Mouse (Mus musculus): ENCODE measurements at regions not wholly inside any gene's neighbourhood (a gene's known extent, or its start where the extent isn't known, plus 50 kb on each side); places are given as distances from the start of the nearest gene placed in this dataset.

DNA sequence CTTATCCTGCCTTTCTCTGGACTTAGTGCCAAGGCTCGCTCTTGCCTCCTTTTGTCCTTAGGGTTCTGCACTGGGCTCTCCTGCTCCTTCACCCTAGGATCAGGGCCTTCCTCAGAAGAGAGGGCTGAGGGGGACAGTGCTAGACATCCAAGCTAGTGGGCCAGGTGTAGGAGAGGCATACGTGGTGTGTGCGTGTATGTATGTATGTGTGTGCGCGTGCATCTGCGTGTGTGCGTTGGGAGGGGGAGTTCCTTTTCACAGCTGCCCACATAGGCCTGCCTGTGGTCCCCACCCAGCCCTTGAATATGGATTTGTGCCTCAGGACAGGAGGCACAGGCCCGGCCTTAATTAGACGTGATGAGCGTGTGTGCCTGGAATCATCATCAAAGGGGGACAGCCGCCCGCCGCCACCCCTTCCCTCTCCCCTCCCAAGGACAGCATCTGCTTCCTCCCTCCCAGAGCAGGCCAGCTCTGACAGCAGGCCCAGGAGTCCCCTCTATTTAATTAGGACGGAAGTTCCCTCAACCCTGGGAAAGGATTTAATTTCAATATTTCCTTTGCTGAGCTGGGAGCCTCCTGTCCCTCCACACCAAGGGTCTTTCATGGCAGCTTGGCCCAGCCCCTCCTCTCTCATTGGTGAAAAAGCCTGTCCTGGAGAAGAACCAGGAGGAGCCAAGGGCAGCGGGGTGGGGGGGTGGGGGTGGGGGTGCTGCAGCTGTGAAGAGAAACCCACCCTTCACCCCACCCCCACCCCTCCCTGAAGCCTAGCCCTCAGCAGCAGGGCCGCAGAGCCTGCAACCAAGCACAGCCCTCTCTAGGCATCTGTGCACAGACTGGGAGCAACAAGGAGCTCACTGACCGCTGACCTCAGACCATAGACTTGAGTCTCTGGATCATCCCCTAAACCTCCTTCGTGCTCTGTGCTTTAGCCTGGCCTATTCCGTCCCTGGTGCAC is 155.8 kb upstream of the A530016L24Rik start:
- no peak for DNase-seq (ENCODE audit: extremely low read depth, insufficient read length, low spot score)

GRCm38 (mm10) chr12:112334106-112334855 is 155.0 kb upstream of the A530016L24Rik start:
- DNase-seq (ENCODE audit: extremely low read depth, insufficient read length, low spot score), result no peak

DNA sequence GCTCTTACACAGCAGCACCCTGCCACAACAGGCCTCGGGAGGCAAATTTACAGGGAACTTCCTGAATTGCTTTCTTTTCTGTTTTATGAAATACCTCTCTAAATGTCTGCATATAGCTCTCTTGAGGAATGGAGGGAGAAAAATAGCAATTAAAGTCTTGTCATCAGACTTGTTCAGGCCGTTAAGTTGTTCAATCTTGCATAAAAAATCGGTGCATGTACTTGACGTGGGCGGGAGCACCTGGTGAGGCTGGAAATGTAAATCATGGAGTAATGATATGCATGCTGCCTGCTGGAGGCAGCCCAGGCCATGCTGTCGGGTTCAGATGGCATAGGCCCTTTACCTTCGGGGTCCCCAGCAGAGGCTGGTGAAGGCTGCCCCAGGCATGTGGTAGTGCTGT is 153.6 kb upstream of the A530016L24Rik start:
- no peak for DNase-seq (ENCODE audit: extremely low read depth, insufficient read length, low spot score)

- DNase-seq (ENCODE audit: extremely low read depth, insufficient read length, low spot score), result no peak
These were observed 152.5 kb upstream of the A530016L24Rik start for GRCm38 (mm10) chr12:112336691-112337295.

DNA sequence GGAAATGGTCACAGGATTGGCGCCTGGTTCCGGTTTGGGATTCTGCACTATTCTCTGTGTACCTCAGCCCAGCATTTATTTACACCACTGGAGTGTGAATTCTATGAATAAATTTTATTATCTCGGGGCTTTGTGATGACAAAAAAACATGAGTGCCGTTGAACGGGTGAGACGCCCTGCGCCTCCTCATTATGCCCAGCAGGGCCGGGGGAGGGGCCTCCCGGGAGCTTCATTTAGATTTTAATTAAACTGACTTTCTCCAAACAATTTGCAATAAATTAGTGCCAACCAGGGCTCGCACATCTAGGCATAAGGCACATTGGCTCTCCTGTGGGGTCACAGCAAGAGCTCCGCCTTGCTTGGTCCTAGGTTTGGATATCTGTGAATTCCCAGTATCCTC is 151.8 kb upstream of the A530016L24Rik start:
- no peak for DNase-seq (ENCODE audit: extremely low read depth, insufficient read length, low spot score)

- DNase-seq (ENCODE audit: extremely low read depth, insufficient read length, low spot score), result no peak
These were observed 150.3 kb upstream of the A530016L24Rik start for GRCm38 (mm10) chr12:112338976-112339375.

- peak; percentile 65 for DNase-seq (ENCODE audit: extremely low read depth, insufficient read length, low spot score)
These were observed 149.6 kb upstream of the A530016L24Rik start for GRCm38 (mm10) chr12:112339481-112340179.

- DNase-seq (ENCODE audit: extremely low read depth, insufficient read length, low spot score), result no peak
These were observed 149.0 kb upstream of the A530016L24Rik start for GRCm38 (mm10) chr12:112340248-112340647.

GRCm38 (mm10) chr12:112341726-112342469 is 147.3 kb upstream of the A530016L24Rik start:
- no peak for DNase-seq (ENCODE audit: extremely low read depth, insufficient read length, low spot score)

- no peak for DNase-seq (ENCODE audit: extremely low read depth, insufficient read length, low spot score)
These were observed 146.2 kb upstream of the A530016L24Rik start for GRCm38 (mm10) chr12:112343064-112343463.

DNA sequence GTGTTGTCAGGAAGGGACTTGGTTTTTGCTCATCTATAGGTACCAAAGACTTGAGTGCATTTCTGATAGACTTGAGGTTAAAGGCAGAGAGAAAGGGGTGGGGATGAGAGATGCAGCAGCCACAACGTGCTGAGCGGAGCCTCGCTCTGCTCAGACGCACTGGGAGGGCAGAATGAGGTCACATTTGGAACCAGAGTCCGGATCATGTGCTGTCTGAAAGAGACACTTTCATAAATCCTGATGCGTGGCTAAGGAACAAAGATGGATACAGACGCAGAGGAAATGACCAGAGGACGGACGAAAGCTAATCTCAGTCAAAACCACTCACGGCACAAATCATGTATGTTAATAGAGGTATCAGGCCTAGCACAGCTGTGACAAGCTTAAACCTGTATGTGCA is 145.0 kb upstream of the A530016L24Rik start:
- DNase-seq (ENCODE audit: extremely low read depth, insufficient read length, low spot score), result no peak

DNA sequence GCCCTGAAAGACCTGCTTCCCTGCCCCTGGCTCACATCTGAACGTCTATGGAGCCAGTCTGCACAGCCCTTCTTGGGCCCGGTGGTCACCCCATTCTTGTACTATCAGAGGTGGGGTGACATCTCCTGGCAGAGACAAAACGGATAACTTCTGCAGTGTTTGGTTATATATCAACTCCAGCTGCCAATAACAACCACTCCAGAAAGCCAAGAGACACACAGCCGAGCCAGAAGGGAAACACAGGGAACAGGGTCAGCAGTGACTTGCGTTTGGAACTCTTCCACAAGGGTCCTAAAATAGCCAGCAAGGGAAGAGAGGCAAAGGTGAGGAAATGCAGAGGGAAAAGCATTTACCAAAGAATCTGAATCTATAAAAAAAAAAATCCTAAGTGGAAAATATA is 143.5 kb upstream of the A530016L24Rik start:
- DNase-seq (ENCODE audit: extremely low read depth, insufficient read length, low spot score), result no peak

- DNase-seq (ENCODE audit: extremely low read depth, insufficient read length, low spot score), result no peak
These were observed 141.1 kb upstream of the A530016L24Rik start for GRCm38 (mm10) chr12:112348116-112348515.

- no peak for DNase-seq (ENCODE audit: extremely low read depth, insufficient read length, low spot score)
These were observed 139.5 kb upstream of the A530016L24Rik start for GRCm38 (mm10) chr12:112349676-112350318.

GRCm38 (mm10) chr12:112350733-112351132 is 138.5 kb upstream of the A530016L24Rik start:
- no peak for DNase-seq (ENCODE audit: extremely low read depth, insufficient read length, low spot score)

- DNase-seq (ENCODE audit: extremely low read depth, insufficient read length, low spot score), result no peak
These were observed 125.9 kb upstream of the A530016L24Rik start for GRCm38 (mm10) chr12:112363349-112363748.

DNA sequence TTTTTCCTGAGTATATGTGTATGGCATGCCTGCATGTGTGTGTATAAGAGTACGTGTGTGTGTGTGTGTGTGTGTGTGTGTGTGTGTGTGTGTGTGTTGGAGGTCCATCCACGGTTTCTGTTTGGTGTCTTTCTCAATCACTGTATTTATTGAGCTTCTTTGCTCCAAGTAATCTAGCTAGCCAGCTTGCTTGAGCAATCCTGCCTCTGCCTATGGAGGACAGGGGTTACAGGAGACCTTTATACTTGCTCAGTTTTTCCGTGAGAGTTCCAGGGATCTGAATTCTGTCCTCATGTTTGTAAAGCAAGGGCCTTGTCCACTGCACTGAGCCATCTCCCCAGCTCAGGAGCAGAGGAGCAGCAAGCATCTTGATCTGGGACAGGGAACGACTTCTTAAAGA is 122.0 kb upstream of the A530016L24Rik start:
- no peak for DNase-seq (ENCODE audit: extremely low read depth, insufficient read length, low spot score)

- DNase-seq (ENCODE audit: extremely low read depth, insufficient read length, low spot score), result no peak
These were observed 121.1 kb upstream of the A530016L24Rik start for GRCm38 (mm10) chr12:112368112-112368511.

- DNase-seq (ENCODE audit: extremely low read depth, insufficient read length, low spot score), result no peak
These were observed 119.5 kb upstream of the A530016L24Rik start for GRCm38 (mm10) chr12:112369581-112370371.

Measured in 3134 (cell line).